14 mouse cellular contexts compared by ENCODE assay signal in genomic region chrX:106163995-106164394, GRCm38 (mm10). TPM values are rescaled to one million over a fixed set of nuclear protein-coding genes. Genes with fewer than 3 reads are reported as not detected.
A peak's percentile ranks its signal among the peaks of the same experiment; 100 is the strongest.
DNase-seq lines count a peak whose midpoint lies in the region; ATAC-seq lines count a peak whose summit lies in the region.
"Had no signal": no experiment of that assay in that cellular context is flagged by ENCODE, and none has a peak within 500 bp of the region (broad histone marks: within the 10 kb centered on the region; RNA-seq: fewer than 3 reads in every experiment).

No protein-coding gene starts in this region.

- H3K4me3 ChIP-seq in liver, embryonic 13.5 days (replicated peaks) = no peak overlapping the region
- H3K4me3 ChIP-seq: embryonic facial prominence, embryonic 13.5 days had no signal

- intact Hi-C loops in heart, postnatal 10 days (cut with DNase I) = no loop called here

- H3K4me2 ChIP-seq in liver, embryonic 13.5 days = no peak overlapping the region
- H3K4me2 ChIP-seq: embryonic facial prominence, embryonic 13.5 days had no signal

- 36% methylated on average over 5 of the region's 5 CpGs for WGBS in liver, embryonic 13.5 days (ENCODE audit: insufficient replicate concordance)

- peak; percentile 65 for ATAC-seq in liver, embryonic 13.5 days (ENCODE audit: low read depth)
- peak; percentile 74 for ATAC-seq in megakaryocyte-erythroid progenitor cell, adult 5-6 weeks (replicated peaks; ENCODE audit: low FRiP score, low TSS enrichment, poor library complexity, severe bottlenecking)
- ATAC-seq: forebrain, postnatal 0 days; hindbrain, postnatal 0 days had no signal

- H3K27me3 ChIP-seq in liver, embryonic 13.5 days = no peaks in the 10 kb centered on the region
- H3K27me3 ChIP-seq: CH12.LX had no signal

- no peaks in the 10 kb centered on the region for H3K9me3 ChIP-seq in liver, embryonic 13.5 days (replicated peaks)
- H3K9me3 ChIP-seq: embryonic facial prominence, embryonic 13.5 days had no signal

- no peak overlapping the region for H3K9ac ChIP-seq in liver, embryonic 13.5 days
- H3K9ac ChIP-seq: embryonic facial prominence, embryonic 13.5 days; forebrain, postnatal 0 days had no signal

- no peaks in the 10 kb centered on the region for H3K36me3 ChIP-seq in liver, embryonic 13.5 days
- H3K36me3 ChIP-seq: embryonic facial prominence, embryonic 13.5 days had no signal

- DNase-seq in lung, adult 18-20 months = peak; percentile 30 to 52
- DNase-seq in lung, postnatal 25 days (ENCODE audit: low spot score) = no peak
- DNase-seq in brain, adult 2 months (ENCODE audit: low read depth, low spot score) = peak; percentile 12
- DNase-seq in liver, embryonic 13.5 days = no peak
- DNase-seq in heart, postnatal 10 days = no peak
- DNase-seq in kidney, postnatal 25 days = no peak
- no peak for DNase-seq in ovary, postnatal 10 days (ENCODE audit: low spot score)
- DNase-seq: cerebellum, adult 9-11 months; forebrain, postnatal 0 days; spleen, adult 18-20 months had no signal

- H3K27ac ChIP-seq in liver, embryonic 13.5 days = no peak overlapping the region
- H3K27ac ChIP-seq: embryonic facial prominence, embryonic 13.5 days; hindbrain, postnatal 0 days had no signal

- no peaks in the 10 kb centered on the region for H3K4me1 ChIP-seq in liver, embryonic 13.5 days (replicated peaks)
- H3K4me1 ChIP-seq: embryonic facial prominence, embryonic 13.5 days had no signal

RNA-seq across cellular contexts. Expression of gene Tlr13, which starts 21.0 kb away (rescaled TPM):
- polyA plus RNA-seq in liver, embryonic 13.5 days (2015; fragmentation: Nextera tagmentation; extraction: Ambion mirVana) = 0.43 and 0.67 TPM in 2 replicates
- not detected in 2 replicates for total RNA-seq in megakaryocyte-erythroid progenitor cell, adult 5-6 weeks (2014; fragmentation: Nextera tagmentation)
- 0.50 and 0.99 TPM in 2 replicates for total RNA-seq in megakaryocyte-erythroid progenitor cell, adult 5-6 weeks (2017)
- 1 to 10 TPM; 1.5 TPM for total RNA-seq in heart, postnatal 10 days (2021)
- total RNA-seq: CH12.LX had no signal

RNA-seq across cellular contexts. Expression of gene Pgk1, which starts 22.9 kb away (rescaled TPM):
- 172 and 182 TPM in 2 replicates for polyA plus RNA-seq in liver, embryonic 13.5 days (2015; fragmentation: Nextera tagmentation; extraction: Ambion mirVana)
- 145 and 149 TPM in 2 replicates for total RNA-seq in megakaryocyte-erythroid progenitor cell, adult 5-6 weeks (2014; fragmentation: Nextera tagmentation)
- 164 and 169 TPM in 2 replicates for total RNA-seq in megakaryocyte-erythroid progenitor cell, adult 5-6 weeks (2017)
- 100 to 1,000 TPM; 557 to 593 TPM for total RNA-seq in heart, postnatal 10 days (2021)

RNA-seq across cellular contexts. Expression of gene Taf9b, which starts 57.0 kb away (rescaled TPM):
- 6.9 and 8.3 TPM in 2 replicates for polyA plus RNA-seq in liver, embryonic 13.5 days (2015; fragmentation: Nextera tagmentation; extraction: Ambion mirVana)
- 13.4 and 13.8 TPM in 2 replicates for total RNA-seq in megakaryocyte-erythroid progenitor cell, adult 5-6 weeks (2014; fragmentation: Nextera tagmentation)
- 9.7 and 13.6 TPM in 2 replicates for total RNA-seq in megakaryocyte-erythroid progenitor cell, adult 5-6 weeks (2017)
- 10 to 100 TPM; 12.9 to 15.7 TPM for total RNA-seq in heart, postnatal 10 days (2021)

Comparison
In these comparisons a context has a peak if more than half of its experiments do, and no peak if none do; other contexts are left out.
1. DNase-seq: peak in lung, adult 18-20 months (2 of 2) and brain, adult 2 months (single experiment); none in lung, postnatal 25 days (single experiment), liver, embryonic 13.5 days (single experiment), heart, postnatal 10 days (0 of 2), kidney, postnatal 25 days (0 of 2) and ovary, postnatal 10 days (single experiment).